Mouse (Mus musculus) inflammation-experienced regulatory T-cells (primary cell): ENCODE data around the gene Prg3. TPM values are rescaled to one million over a fixed set of nuclear protein-coding genes. Genes with fewer than 3 reads are reported as not detected.

Source experiments
- polyA plus RNA-seq, 2 experiments: library from polyadenylated mRNA; unstranded; fragments of 100-300 nt; shearing (Covaris generic); gene quantifications; one replicate each; pipeline ENCODE4 v1.2.1; 2017

Prg3 gene
- under 1 TPM in 1 of 2 experiments, not detected in 1; 0.70 TPM for polyA plus RNA-seq

DNA sequence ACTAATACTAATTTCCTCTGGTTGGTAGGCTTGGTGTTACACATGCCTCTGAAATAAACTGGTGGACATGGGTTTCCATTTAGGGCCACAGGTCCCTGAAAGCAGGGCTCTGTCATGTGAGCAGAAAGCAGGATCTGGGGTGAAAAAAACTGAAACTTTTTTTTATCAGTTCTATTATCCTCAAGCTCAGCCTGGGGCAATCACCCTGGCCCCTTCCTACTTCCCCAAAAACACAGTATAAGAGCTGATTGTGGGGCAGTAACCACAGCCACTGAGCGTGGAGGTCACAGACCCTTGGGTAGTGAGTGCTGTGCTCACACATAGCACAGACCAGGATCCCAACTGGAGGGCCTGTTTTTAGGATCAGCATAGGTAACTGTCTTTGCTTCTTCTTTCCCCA, at the start of gene Prg3:
Gene Prg3, plus strand, starts transcription at position 286 of the 400 bp plus-strand sequence.

DNA sequence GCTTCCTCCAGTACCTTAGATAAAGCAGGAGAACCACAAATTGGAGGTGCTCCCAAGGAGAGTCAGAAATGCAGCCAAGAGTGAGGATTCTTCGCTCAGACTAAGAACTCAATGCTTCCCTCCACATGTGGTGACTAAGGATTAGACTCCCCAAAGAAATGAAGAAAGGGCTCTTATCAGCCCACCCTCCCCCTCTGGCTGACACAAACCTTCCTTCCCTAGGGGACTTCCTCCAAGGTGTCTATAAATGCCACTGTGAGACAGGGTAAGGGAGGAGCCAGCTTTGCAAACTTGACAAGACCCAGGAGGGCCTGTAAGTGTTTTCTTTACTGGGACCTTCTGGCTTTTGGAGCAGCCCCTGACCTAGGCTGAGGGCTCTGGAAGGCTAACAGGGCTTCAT, 7.8 kb upstream of the Prg3 start, which contains the start of gene Prg2:
Gene Prg2, plus strand, starts transcription at position 274 of the 400 bp plus-strand sequence.

DNA sequence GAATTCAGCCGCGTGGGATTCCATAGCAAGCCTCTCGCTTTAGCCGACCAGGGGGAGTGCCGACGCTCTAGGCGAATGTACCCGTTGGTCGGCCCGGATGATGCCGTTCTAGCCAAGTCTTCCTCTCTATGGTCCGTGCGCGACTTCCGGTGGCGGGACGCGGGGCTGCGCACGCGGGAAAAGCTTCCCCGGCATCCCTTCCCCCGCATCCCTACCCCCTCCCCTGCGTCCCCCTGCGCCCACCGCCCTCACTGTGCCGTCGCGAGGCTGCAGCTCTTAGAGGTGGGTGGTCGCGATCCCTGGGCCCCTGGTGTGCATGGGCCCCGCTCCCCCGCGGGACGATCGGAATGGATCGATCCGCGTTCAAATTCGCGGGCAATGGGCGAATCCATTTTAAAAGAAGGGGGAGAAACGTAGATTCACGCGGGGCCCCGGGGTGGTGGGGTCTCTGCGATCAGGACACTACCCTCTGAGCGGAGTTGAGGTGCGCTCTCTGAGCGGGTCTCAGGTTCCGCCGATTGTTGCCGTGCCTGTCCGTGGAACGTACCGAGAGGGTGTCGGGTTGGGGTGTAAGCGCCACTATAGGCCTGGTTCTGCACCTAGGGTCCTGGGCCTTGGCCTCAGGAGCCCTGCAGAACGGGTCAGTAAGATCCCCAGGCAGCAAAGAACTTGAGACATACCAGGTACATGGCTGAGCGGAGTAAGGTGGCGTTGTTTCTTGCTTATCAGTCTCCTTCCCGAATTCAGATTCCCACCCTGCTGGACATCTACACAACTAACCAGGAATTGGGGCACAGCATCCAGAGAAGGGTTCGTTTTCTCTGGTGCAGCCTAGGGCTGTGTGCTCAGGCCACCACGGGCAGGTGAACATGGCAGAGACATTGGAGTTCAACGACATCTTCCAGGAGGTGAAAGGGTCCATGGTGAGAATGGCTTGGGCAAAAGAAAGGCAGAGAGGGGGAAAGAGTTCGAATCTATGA, 49.3 kb downstream of the Prg3 start, which contains the start of the genes Ssrp1 and P2rx3:
Gene Ssrp1, plus strand, starts transcription at position 188 of the 980 bp plus-strand sequence.
Gene P2rx3, minus strand, starts transcription at position 416 of the 980 bp plus-strand sequence.

Other genes with a start within 250 kb of the Prg3 start
- gene Gm19426, start 244.6 kb upstream of the Prg3 start, polyA plus RNA-seq = not detected
- 1 to 10 TPM in 1 of 2 experiments, not detected in 1; 1.2 TPM for gene Serping1, start 212.8 kb upstream of the Prg3 start, polyA plus RNA-seq
- gene Ube2l6, start 189.4 kb upstream of the Prg3 start, polyA plus RNA-seq = 10 to 100 TPM; 24.6 to 55.7 TPM
- under 1 TPM in 1 of 2 experiments, not detected in 1; 0.37 TPM for gene Smtnl1, start 165.6 kb upstream of the Prg3 start, polyA plus RNA-seq
- 10 to 100 TPM; 28.3 to 30.9 TPM for gene Timm10, start 161.2 kb upstream of the Prg3 start, polyA plus RNA-seq
- gene Slc43a1, start 149.4 kb upstream of the Prg3 start, polyA plus RNA-seq = 1 to 10 TPM; 1.3 to 3.9 TPM
- not detected for gene Rtn4rl2, start 101.5 kb upstream of the Prg3 start, polyA plus RNA-seq
- 1 to 10 TPM; 4.8 to 9.5 TPM for gene Slc43a3, start 51.6 kb upstream of the Prg3 start, polyA plus RNA-seq
- gene Prg2, start 7.8 kb upstream of the Prg3 start, polyA plus RNA-seq = not detected
- 100 to 1,000 TPM; 176 to 195 TPM for gene Ssrp1, start 49.0 kb downstream of the Prg3 start, polyA plus RNA-seq
- 1 to 10 TPM; 1.1 to 5.1 TPM for gene P2rx3, start 49.2 kb downstream of the Prg3 start, polyA plus RNA-seq
- 10 to 100 TPM; 14.7 to 16.4 TPM for gene Tnks1bp1, start 59.8 kb downstream of the Prg3 start, polyA plus RNA-seq
- not detected for gene Aplnr, start 148.0 kb downstream of the Prg3 start, polyA plus RNA-seq
- under 1 TPM; 0.11 to 0.20 TPM for gene Lrrc55, start 209.0 kb downstream of the Prg3 start, polyA plus RNA-seq